Mouse (Mus musculus): ENCODE data around the gene Abtb2. TPM values are rescaled to one million over a fixed set of nuclear protein-coding genes. Genes with fewer than 3 reads are reported as not detected.

Abtb2 gene
- polyA plus RNA-seq, 1 experiment from 2014 or later: 28.0 TPM

DNA sequence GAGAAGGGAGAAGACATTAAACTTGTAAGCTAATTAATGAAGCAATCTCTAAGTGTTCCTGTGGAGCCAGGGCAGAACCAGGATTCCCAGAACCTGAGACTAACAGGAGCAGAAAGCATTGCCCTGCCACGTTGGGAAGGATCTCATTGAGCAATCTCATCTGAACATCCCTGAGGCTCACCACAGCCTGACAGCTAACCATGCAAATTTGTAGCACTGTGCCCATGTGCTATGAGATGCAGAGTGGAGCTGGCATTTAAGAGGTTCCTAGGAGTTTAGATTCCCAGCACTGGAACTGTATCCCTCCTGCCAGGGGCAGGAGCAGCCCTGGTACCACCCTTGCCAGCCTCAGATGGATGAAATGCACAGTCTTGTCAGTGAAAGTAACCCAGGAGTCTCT, 95.6 kb downstream of the Abtb2 start:
- no peak for ATAC-seq (ENCODE audit: insufficient number of reproducible peaks, low FRiP score)
- Histone ChIP-seq H3K4me2 (no peak overlapping the region; the same call in 1 of the 2 replicates), H3K9me3 (replicated peaks) (no peaks in the 10 kb centered on the region), H3K27me3 (replicated peaks) (no peaks in the 10 kb centered on the region), H3K36me3 (no peaks in the 10 kb centered on the region), H3K27ac (ENCODE audit: poor library complexity, severe bottlenecking) (peak overlapping the region; percentile 84), H3K4me3 (no peak overlapping the region), H3K4me1 (replicated peaks) (peaks cover 75% of the 10 kb centered on the region), H3K9ac (peak overlapping the region; percentile 52; the same call in 1 of the 2 replicates)
- WGBS: 32% methylated on average over 1 of the region's 1 CpGs

DNA sequence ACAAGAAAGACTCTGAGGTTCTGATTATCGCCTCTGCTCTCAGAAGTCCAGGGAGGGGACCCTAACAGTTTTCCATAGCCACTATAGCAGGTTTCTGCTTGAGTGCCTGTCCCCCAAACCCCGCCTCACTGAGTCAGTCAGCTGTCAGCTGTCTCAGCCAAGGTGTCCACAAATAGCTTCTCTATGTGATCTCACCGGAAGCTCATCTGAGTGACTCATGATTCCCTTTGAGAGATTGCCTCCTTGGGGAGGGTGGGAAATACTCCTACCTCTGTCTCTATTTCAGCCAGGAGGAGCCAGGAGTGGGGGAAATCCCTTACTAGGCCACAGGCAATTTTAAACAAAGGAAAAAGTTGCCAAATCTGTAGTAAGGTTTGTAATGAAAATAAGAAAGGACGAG, 96.0 kb downstream of the Abtb2 start:
- Histone ChIP-seq H3K4me1 (replicated peaks) (peaks cover 80% of the 10 kb centered on the region), H3K9ac (no peak overlapping the region), H3K36me3 (no peaks in the 10 kb centered on the region), H3K27ac (ENCODE audit: poor library complexity, severe bottlenecking) (peak overlapping the region; percentile 84), H3K27me3 (replicated peaks) (no peaks in the 10 kb centered on the region), H3K4me3 (no peak overlapping the region), H3K4me2 (no peak overlapping the region; the same call in 1 of the 2 replicates), H3K9me3 (replicated peaks) (no peaks in the 10 kb centered on the region)
- peak; percentile 59 for ATAC-seq (ENCODE audit: insufficient number of reproducible peaks, low FRiP score)
- WGBS: 29% methylated on average over 4 of the region's 4 CpGs

DNA sequence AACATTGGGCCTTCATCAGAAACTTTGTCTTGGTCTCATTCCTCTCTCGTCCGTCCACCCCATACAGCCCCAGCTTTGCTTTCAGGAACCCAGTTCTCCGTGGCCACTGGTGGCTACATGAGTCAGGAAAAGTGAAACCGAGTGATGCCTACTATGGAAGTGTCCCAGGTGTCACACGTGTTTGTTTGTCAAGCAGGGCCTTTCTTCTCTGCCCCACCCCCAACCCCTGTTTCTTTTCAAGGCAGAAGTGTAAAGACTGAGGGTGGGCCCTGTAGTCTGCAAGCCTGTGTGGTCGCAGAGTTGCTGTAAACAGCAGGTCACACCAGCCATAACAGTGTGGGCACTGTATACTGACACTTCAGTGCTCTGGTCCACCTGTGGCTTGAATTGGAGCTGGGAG, 98.2 kb downstream of the Abtb2 start:
- no peak for ATAC-seq (ENCODE audit: insufficient number of reproducible peaks, low FRiP score)
- H3K9me3 ChIP-seq (replicated peaks): no peaks in the 10 kb centered on the region
- no peaks in the 10 kb centered on the region for H3K27me3 ChIP-seq (replicated peaks)
- H3K4me2 ChIP-seq: no peak overlapping the region
- 74% methylated on average over 6 of the region's 6 CpGs for WGBS
- no peak overlapping the region for H3K27ac ChIP-seq (ENCODE audit: poor library complexity, severe bottlenecking)
- peaks cover 82% of the 10 kb centered on the region for H3K4me1 ChIP-seq (replicated peaks)
- no peak overlapping the region for H3K4me3 ChIP-seq
- H3K9ac ChIP-seq: no peak overlapping the region
- no peaks in the 10 kb centered on the region for H3K36me3 ChIP-seq

DNA sequence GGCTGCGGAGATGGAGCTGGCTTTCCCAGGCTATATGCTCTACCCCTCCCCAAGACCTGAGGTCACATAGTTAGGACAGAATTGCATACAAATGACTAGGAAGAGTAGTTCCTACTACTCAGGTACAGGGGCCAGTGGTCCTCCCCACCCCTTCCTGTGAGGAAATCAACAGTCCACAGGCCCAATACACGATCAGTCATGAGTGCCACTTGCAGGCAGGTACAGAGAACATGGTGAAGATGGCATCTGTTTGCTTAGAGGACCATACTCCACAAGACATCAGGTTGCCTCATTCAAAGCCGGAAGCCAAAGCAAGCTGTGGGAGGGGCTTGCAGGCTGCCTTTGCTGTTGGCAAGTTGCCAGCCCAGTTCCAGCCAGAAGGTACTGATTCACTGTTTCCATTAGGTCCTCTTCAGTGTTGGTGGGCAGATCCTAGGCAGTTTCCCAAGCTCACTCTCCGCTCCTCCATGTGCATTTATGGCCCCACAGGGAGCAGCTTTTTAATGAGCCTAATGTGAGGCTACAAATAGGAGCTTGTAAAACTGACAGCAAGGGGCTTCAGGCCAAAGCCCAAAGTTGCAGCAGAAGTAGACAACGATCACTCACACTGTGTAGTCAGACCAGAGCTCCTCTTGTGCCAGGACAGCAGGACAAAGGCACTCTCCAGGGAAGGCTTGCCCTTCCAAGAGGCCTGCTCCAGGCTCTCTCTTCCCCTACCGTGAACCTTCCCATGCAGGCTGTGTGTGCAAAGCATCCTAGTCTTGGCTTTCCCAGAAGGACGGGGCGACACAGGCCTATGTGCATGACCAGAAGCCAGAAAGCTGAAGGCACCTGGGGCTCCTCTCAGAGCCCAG, 102.1 kb downstream of the Abtb2 start:
- peak; percentile 58 for ATAC-seq (ENCODE audit: insufficient number of reproducible peaks, low FRiP score)
- H3K9ac ChIP-seq: no peak overlapping the region
- H3K27me3 ChIP-seq (replicated peaks): no peaks in the 10 kb centered on the region
- peaks cover 73% of the 10 kb centered on the region for H3K4me1 ChIP-seq (replicated peaks)
- no peak overlapping the region for H3K4me3 ChIP-seq
- no peaks in the 10 kb centered on the region for H3K9me3 ChIP-seq (replicated peaks)
- H3K27ac ChIP-seq (ENCODE audit: poor library complexity, severe bottlenecking): peak overlapping the region; percentile 96
- WGBS: 55% methylated on average over 8 of the region's 8 CpGs
- H3K36me3 ChIP-seq: no peaks in the 10 kb centered on the region
- H3K4me2 ChIP-seq: no peak overlapping the region

DNA sequence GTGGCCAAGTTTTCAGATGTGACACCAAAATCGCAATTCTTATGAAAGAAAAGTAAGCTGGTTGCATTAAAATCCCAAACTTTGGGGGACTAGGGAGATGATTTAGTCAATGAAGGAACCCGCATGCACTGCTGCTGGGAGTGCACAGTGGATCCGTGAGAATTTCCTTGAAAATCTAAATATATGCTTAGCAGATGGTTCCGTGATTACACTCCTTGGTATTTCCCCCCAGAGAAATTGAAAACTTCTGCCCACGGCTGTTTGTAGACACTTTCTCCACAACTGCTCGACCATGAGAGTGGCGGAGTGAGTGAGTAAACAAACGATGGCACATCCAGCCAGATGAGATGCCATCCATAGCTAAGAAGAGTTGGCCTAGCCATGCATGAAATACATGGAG, 102.8 kb downstream of the Abtb2 start:
- peak overlapping the region; percentile 96 for H3K27ac ChIP-seq (ENCODE audit: poor library complexity, severe bottlenecking)
- no peak overlapping the region for H3K9ac ChIP-seq
- H3K4me3 ChIP-seq: no peak overlapping the region
- WGBS: 83% methylated on average over 8 of the region's 8 CpGs
- H3K4me2 ChIP-seq: no peak overlapping the region
- H3K4me1 ChIP-seq (replicated peaks): peaks cover 70% of the 10 kb centered on the region
- H3K9me3 ChIP-seq (replicated peaks): no peaks in the 10 kb centered on the region
- no peaks in the 10 kb centered on the region for H3K36me3 ChIP-seq
- H3K27me3 ChIP-seq (replicated peaks): no peaks in the 10 kb centered on the region
- no peak for ATAC-seq (ENCODE audit: insufficient number of reproducible peaks, low FRiP score)

DNA sequence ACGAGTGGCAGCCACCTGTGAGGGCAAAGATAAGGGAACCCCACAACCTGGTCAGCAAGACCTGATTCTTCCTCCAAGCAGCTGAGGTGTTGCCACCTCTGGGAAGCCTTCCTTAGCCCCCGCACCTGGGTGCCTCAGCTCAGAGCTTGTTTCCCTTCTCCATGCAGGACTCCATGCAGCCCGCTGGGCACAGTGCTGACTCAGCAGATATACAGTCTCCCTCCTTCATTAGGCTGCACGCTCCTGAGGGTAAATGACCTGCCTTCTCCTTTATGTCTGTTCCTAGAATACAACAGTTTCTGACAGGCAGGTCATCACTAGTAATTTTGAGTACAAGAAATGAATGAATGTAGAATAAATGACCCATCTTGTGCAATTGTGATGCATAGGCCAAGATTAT, 103.5 kb downstream of the Abtb2 start:
- Histone ChIP-seq H3K4me3 (no peak overlapping the region), H3K9ac (0 out of 2 replicates have a peak overlapping the region, but pooled peaks have one; percentile 32), H3K4me2 (no peak overlapping the region), H3K27ac (ENCODE audit: poor library complexity, severe bottlenecking) (peak overlapping the region; percentile 96), H3K27me3 (replicated peaks) (no peaks in the 10 kb centered on the region), H3K9me3 (replicated peaks) (no peaks in the 10 kb centered on the region), H3K36me3 (no peaks in the 10 kb centered on the region), H3K4me1 (replicated peaks) (peaks cover 65% of the 10 kb centered on the region)
- no peak for ATAC-seq (ENCODE audit: insufficient number of reproducible peaks, low FRiP score)
- WGBS: 81% methylated on average over 4 of the region's 4 CpGs

DNA sequence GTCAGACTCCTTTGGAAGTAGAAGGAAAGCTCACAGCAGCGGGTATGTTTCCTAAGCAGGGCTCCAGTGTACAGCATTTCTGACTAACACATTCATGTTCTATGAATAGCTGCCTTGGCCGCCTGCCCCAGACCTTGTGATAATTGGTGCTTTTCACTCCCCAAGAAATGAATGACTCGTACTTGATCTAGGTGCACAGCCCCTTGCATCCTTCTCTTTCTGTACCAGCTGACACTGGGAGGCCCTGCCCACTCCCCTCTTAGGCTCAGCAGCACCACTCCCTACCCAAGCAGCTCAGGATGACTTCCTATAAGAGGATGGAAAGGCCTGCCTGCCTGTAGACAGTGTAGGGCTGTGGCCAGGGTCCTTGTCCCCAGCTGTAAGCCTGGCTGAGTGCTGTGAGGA, 104.2 kb downstream of the Abtb2 start:
- Histone ChIP-seq H3K9ac (peak overlapping the region; percentile 47; the same call in 1 of the 2 replicates), H3K27ac (ENCODE audit: poor library complexity, severe bottlenecking) (peak overlapping the region; percentile 96)

DNA sequence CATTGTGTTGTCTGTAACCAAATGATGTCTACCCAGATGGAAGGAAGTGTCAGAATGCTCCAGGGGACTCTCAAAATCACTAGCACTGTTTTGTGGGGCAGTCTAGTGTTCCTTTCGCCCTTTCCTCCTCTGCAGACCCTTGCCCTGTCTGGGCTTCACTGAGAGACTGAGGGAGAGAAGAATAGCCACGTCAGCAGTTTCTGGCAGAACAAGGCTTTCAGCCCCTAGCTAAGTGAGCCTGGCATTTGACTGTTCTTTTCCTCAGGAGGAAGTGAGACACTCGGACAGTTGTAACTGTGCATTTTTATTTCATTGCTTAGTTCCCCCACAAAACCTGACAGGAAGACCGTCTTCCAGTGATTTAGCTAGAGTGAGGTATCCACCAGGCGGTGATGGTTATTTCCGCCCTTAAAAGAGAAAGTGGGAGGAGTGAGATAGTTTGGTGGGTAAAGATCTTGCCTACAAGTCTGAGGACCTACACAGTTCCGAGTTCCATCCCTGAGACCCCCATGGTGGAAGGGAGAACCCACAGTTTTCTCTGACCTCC, 106.5 kb downstream of the Abtb2 start:
- no peak overlapping the region for H3K27ac ChIP-seq (ENCODE audit: poor library complexity, severe bottlenecking)

More for the DNA sequence above, 104.2 kb downstream of the Abtb2 start:
- Histone ChIP-seq H3K9me3 (replicated peaks) (no peaks in the 10 kb centered on the region), H3K27me3 (replicated peaks) (no peaks in the 10 kb centered on the region), H3K4me2 (peak overlapping the region; percentile 41), H3K4me3 (no peak overlapping the region), H3K36me3 (no peaks in the 10 kb centered on the region), H3K4me1 (replicated peaks) (peaks cover 68% of the 10 kb centered on the region)
- peak; percentile 83 for ATAC-seq (ENCODE audit: insufficient number of reproducible peaks, low FRiP score)
- WGBS: 15% methylated on average over 3 of the region's 3 CpGs

DNA sequence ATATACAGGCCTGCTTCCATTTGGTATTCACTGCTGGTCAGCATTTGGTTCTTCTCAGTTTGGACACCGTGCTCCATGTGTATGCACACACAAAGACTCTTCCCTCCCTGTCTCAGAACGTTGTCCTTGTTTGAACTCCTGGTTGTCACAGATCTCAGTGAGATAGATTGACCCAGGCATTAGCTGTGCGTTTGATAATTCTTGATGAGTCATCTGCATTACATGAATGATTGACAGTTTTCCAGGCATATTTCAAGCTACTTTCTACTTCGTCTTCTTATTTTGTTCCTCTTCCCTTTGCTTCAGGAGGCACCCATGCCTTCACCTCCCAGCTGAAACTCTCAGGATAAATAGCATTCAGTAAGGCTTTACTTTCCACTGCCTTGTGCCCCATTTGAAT, 107.5 kb downstream of the Abtb2 start:
- no peak for ATAC-seq (ENCODE audit: insufficient number of reproducible peaks, low FRiP score)
- no peak overlapping the region for H3K9ac ChIP-seq
- no peaks in the 10 kb centered on the region for H3K9me3 ChIP-seq (replicated peaks)
- WGBS: 76% methylated on average over 4 of the region's 4 CpGs
- H3K27me3 ChIP-seq (replicated peaks): no peaks in the 10 kb centered on the region
- H3K36me3 ChIP-seq: no peaks in the 10 kb centered on the region
- H3K4me3 ChIP-seq: no peak overlapping the region
- H3K4me1 ChIP-seq (replicated peaks): peaks cover 64% of the 10 kb centered on the region
- no peak overlapping the region for H3K27ac ChIP-seq (ENCODE audit: poor library complexity, severe bottlenecking)
- no peak overlapping the region for H3K4me2 ChIP-seq

More for the DNA sequence above, 106.5 kb downstream of the Abtb2 start:
- ATAC-seq (ENCODE audit: insufficient number of reproducible peaks, low FRiP score): no peak
- no peaks in the 10 kb centered on the region for H3K27me3 ChIP-seq (replicated peaks)
- H3K4me1 ChIP-seq (replicated peaks): peaks cover 68% of the 10 kb centered on the region
- no peaks in the 10 kb centered on the region for H3K9me3 ChIP-seq (replicated peaks)
- H3K36me3 ChIP-seq: no peaks in the 10 kb centered on the region
- no peak overlapping the region for H3K9ac ChIP-seq
- WGBS: 75% methylated on average over 7 of the region's 7 CpGs
- H3K4me3 ChIP-seq: no peak overlapping the region
- no peak overlapping the region for H3K4me2 ChIP-seq

DNA sequence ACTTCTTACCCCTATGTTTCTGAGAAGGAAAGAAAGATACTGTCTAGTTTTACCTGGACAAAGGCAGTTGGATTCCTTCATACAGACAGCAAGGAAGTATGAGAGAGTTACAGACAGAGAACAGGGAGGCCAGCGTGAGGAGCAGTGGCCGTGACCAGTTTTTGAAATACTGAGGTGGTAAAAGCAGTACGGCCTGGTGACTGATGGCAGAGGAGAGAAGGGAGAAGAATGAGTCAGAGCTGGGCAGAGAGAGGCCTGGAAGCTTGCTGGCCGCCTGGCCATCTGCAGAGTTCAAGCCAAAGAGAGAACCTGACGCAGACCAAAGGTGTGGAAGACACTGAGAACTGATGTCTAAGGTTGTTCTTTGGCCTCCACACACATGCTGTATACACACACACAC, 109.3 kb downstream of the Abtb2 start:
- 82% methylated on average over 5 of the region's 5 CpGs for WGBS
- no peaks in the 10 kb centered on the region for H3K9me3 ChIP-seq (replicated peaks)
- H3K4me1 ChIP-seq (replicated peaks): peaks cover 46% of the 10 kb centered on the region
- no peak overlapping the region for H3K9ac ChIP-seq
- H3K36me3 ChIP-seq: no peaks in the 10 kb centered on the region
- H3K27ac ChIP-seq (ENCODE audit: poor library complexity, severe bottlenecking): no peak overlapping the region
- no peaks in the 10 kb centered on the region for H3K27me3 ChIP-seq (replicated peaks)
- no peak overlapping the region for H3K4me2 ChIP-seq
- ATAC-seq (ENCODE audit: insufficient number of reproducible peaks, low FRiP score): no peak
- H3K4me3 ChIP-seq: no peak overlapping the region

DNA sequence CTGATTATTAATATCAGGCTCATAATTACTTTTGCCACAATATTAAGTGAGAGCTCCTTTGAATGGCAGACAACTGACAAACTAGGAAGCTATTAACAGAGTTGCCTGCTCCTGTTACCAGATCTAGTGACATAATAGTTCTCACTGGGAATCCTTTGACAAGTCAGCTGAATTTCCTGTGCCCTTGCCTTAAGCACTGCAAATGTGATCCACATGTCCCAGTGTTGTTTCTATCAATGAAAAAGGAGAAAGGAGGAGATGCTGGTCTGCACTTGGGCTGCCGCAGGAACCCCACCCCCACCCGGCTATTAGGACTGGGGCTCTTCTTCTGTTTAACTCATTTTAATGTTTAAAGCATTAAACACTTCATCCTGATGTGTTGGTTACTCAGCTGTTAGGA, 110.7 kb downstream of the Abtb2 start:
- WGBS: 71% methylated on average over 2 of the region's 2 CpGs
- no peak for ATAC-seq (ENCODE audit: insufficient number of reproducible peaks, low FRiP score)
- Histone ChIP-seq H3K36me3 (no peaks in the 10 kb centered on the region), H3K27me3 (replicated peaks) (no peaks in the 10 kb centered on the region), H3K4me3 (no peak overlapping the region), H3K9me3 (replicated peaks) (no peaks in the 10 kb centered on the region), H3K9ac (no peak overlapping the region), H3K4me2 (no peak overlapping the region), H3K4me1 (replicated peaks) (peaks cover 36% of the 10 kb centered on the region), H3K27ac (ENCODE audit: poor library complexity, severe bottlenecking) (no peak overlapping the region)

All from heart, embryonic 12.5 days (tissue).